Mouse (Mus musculus) E14TG2a.4 (cell line): ENCODE results near the gene BC024978.
A peak's percentile ranks its signal among the peaks of the same experiment; 100 is the strongest.

Experiments used
- H3K27me3 ChIP-seq: 2 replicates; pipeline ENCODE4 v1.6.1; 2014; ENCODE audit warnings: low read length, control low read depth; ENCODE audit not compliant: insufficient read depth
- H3K36me3 ChIP-seq: 2 replicates; pipeline ENCODE4 v1.6.1; 2014; ENCODE audit warnings: low read length, control low read depth; ENCODE audit not compliant: insufficient read depth
- H3K4me1 ChIP-seq: replicated peaks from 2 replicates; pipeline ENCODE4 v1.6.1; 2014; ENCODE audit warnings: low read depth, low read length, control low read depth
- H3K4me3 ChIP-seq: replicated peaks from 2 replicates; pipeline ENCODE4 v1.5.1; 2014; ENCODE audit warnings: mild to moderate bottlenecking, low read length
- H3K9me3 ChIP-seq: 2 replicates; pipeline ENCODE4 v1.6.1; 2014; ENCODE audit warnings: low read length, control low read depth
- CTCF ChIP-seq: conservative IDR thresholded peaks from 2 replicates; pipeline ENCODE4 v1.5.1; 2014; ENCODE audit warnings: low read length
- NANOG ChIP-seq: IDR thresholded peaks from 2 replicates; pipeline ENCODE4 v1.6.1; 2014; ENCODE audit warnings: borderline replicate concordance, low read length, mixed read lengths
- POU5F1 ChIP-seq: IDR thresholded peaks from 2 replicates; pipeline ENCODE4 v1.6.1; 2014; ENCODE audit warnings: low read length, borderline replicate concordance

Gene BC024978

DNA sequence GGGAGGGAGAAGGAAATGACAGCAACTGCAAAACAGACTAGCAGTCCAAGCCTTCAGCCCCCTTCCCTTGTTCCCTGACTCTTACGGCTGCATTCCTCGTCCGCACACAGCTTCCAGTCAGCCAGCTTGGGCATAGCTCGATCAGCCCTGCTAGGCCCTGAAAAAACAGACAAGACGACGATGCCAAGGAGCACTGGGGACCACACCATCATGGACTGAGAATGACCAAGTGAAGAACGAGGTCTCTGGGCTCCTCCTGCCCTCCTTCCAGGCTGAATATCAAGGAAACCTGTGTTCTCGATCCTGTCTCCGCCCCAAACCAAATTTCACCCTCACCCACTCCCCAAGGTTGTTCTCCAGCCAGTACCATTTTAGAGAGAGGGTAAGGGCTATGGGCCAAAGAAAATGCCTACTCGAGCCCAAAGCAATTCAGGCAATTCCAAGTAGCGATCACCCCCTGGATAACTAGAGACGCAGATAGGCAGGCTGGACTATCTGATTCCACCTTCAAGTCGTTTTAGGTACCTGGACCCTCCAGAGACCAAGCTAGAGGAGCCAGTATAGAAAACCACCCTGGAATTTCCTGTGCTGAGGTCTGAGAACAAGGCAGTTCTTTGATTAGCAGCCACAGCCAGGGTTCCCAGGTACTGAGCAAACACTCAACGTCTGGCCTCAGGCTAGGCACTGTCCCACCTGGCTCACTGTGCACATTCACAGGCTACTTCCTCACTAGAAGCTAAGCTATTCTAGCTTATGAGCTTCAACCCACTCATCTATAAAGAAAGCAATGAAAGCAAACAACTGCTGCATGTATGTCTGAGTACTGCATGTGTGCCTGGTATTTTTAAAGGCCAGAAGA is 14.5 kb upstream of the BC024978 start, which contains the start of the genes Gm21983 and Mia:
TSS of gene Gm21983 (minus strand) at position 250 of the 859 bp plus-strand sequence.
TSS of gene Mia (minus strand) at position 321 of the 859 bp plus-strand sequence.
- Histone ChIP-seq H3K9me3 (no peaks in the 10 kb centered on the region), H3K4me3 (peak within 1 kb of the TSS; percentile 88), H3K36me3 (peaks cover 34% of the 10 kb centered on the region), H3K27me3 (no peaks in the 10 kb centered on the region), H3K4me1 (peaks cover 80% of the 10 kb centered on the region)
- TF ChIP-seq NANOG (no peak), CTCF (no peak)

DNA sequence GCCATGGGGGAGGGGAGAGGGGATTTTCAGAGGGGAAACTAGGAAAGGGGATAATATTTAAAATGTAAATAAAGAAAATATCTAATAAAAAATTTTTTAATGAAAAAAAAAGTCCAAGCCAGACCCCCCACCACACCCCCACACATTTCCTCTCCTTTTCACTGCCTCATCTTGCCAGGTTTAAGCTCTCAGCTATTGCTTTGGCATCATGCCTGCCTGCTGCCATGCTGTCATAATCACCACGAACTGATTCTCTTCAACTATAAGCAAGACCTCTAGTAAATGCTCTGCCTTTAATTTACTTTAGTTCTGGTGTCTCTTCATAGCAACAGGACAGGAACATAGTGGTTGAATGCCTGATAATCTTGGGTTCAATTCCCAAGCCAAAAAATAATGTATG is 13.1 kb upstream of the BC024978 start:
- TF ChIP-seq CTCF (no peak), POU5F1 (no peak), NANOG (no peak)
- Histone ChIP-seq H3K36me3 (peaks cover 48% of the 10 kb centered on the region), H3K9me3 (no peaks in the 10 kb centered on the region), H3K4me3 (no peak overlapping the region), H3K4me1 (peaks cover 88% of the 10 kb centered on the region), H3K27me3 (no peaks in the 10 kb centered on the region)

DNA sequence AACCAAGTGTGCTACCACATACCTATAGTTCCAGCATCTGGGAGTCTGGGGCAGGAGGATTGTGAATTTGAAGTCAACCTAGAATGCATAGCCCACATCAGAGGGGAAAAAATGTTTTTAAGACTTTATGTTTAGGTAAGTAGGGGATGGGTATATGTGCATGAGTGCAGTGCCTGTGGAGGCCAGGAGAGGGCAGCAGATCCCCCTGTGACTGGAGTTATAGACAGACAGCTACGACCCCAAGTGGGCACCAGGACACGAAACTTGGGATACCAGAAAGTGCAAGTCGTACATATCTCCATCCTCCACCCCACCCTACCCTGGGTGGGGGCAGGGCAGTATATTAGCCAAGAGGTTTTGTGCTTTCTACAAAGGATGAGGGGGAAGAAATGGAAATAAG is 10.6 kb upstream of the BC024978 start:
- Histone ChIP-seq H3K27me3 (no peaks in the 10 kb centered on the region), H3K4me3 (no peak overlapping the region), H3K36me3 (peaks cover 72% of the 10 kb centered on the region), H3K9me3 (no peaks in the 10 kb centered on the region), H3K4me1 (peaks cover 94% of the 10 kb centered on the region)
- no peak for TF ChIP-seq POU5F1
- no peak for TF ChIP-seq NANOG
- TF ChIP-seq CTCF: peak; percentile 96

DNA sequence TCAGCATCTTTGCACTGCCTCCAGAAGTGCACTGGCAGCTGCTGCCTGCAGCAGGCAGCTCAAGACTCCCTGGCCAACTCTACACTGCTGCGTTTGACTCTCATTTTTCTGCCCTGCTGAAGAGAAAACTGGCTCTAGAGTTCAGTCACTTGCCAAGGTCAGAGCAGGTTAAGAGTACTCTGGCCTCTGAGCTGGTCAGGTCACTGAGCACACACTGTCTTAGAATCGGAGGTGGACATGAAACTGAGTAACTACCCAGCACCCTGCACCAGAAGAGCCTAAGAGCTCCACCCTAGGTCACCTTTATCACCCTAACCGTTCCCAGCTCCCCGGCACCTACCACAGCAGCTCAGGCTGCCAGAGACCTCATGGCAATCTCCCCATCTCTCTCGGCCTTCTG is 9.6 kb upstream of the BC024978 start:
- Histone ChIP-seq H3K9me3 (no peaks in the 10 kb centered on the region), H3K4me1 (peaks cover 94% of the 10 kb centered on the region), H3K27me3 (no peaks in the 10 kb centered on the region), H3K36me3 (peaks cover 83% of the 10 kb centered on the region), H3K4me3 (no peak overlapping the region)
- TF ChIP-seq CTCF: no peak
- TF ChIP-seq POU5F1: no peak

DNA sequence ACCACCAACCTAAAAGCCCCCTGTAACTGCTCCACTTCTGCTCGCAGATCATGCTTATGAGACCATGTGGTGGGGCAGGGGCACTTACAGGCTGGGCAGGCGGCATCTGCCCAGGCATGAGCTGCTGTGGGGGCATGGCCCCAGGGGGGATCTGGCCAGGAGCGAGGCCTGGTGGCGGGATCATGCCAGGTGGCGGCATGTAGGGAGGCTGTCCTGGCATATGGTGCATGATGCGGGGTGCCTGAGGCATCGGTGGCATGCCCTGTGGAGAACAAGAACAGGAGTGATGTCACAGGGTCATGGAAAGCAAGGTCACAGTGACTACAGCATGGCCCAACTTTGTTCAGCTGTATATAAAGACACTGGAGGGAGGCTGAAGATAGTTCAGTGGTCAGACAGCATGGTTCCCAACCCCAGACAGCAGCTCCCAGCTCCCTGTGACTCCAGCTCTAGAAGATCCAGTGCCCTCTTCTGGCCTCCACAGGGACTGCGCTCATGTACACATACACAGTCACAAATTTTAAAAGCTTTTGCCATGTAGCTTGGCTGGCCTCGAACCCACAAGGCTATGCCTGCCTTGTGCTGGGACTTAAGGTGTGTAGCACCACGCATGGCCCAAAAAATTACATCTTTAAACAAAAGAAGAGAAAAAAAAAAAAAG is 6.2 kb upstream of the BC024978 start:
- Histone ChIP-seq H3K27me3 (no peaks in the 10 kb centered on the region), H3K36me3 (peaks cover 99% of the 10 kb centered on the region), H3K4me3 (peak overlapping the region; percentile 51), H3K4me1 (peaks cover 96% of the 10 kb centered on the region), H3K9me3 (no peaks in the 10 kb centered on the region)
- peak; percentile 47 for TF ChIP-seq CTCF
- no peak for TF ChIP-seq POU5F1

DNA sequence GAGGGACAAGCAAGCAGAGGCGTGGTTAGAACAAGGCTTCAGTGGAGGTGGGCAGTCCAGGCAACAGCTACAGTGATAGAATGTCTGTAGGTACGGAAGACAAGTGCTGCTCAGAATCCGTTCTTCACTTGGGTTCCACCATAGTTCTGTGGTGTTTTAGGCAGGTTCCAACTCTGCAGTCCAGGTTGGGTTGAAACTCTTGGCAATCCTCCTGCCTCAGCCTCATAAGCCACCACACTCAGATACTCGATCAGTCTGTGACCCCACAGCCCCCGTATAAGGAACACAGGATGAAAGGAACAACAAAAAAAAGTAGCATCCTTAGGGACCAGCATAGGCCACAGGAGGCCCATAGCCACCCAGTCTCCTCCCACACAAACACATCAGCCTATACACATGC is 3.1 kb upstream of the BC024978 start:
- TF ChIP-seq CTCF (no peak), POU5F1 (no peak), NANOG (no peak)
- Histone ChIP-seq H3K4me3 (no peak overlapping the region), H3K36me3 (peaks cover 81% of the 10 kb centered on the region), H3K27me3 (no peaks in the 10 kb centered on the region), H3K4me1 (peaks cover 85% of the 10 kb centered on the region), H3K9me3 (no peaks in the 10 kb centered on the region)

GRCm38 (mm10) chr7:27193731-27194130 is 1.9 kb upstream of the BC024978 start:
- Histone ChIP-seq H3K27me3 (no peaks in the 10 kb centered on the region), H3K36me3 (peaks cover 81% of the 10 kb centered on the region), H3K9me3 (no peaks in the 10 kb centered on the region), H3K4me1 (peaks cover 85% of the 10 kb centered on the region), H3K4me3 (peak overlapping the region; percentile 94)
- no peak for TF ChIP-seq POU5F1

DNA sequence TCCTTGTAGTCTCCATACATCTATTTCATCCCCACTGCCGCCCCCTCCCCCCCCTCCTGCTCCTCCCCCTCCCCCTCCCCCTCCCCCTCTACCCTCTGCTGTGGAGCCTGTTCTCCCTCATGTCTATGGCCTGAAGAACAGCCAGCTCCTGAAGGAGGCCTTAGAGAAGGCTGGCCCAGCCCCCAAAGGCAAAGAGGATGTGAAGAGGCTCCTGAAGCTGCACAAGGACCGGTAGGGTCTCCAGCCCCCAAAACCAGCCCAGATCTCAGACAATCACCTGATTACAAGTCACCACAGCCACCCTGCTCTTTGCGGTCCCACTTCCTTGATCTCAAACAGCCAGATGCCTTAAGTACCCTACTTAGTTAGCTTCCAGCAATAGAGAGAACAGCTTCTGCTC is 1.6 kb downstream of the BC024978 start:
- peaks cover 67% of the 10 kb centered on the region for H3K4me1 ChIP-seq
- H3K4me3 ChIP-seq: peak overlapping the region; percentile 66
- TF ChIP-seq CTCF (no peak), NANOG (no peak), POU5F1 (no peak)
- no peaks in the 10 kb centered on the region for H3K27me3 ChIP-seq
- no peaks in the 10 kb centered on the region for H3K9me3 ChIP-seq
- peaks cover 71% of the 10 kb centered on the region for H3K36me3 ChIP-seq
